Mouse (Mus musculus) thymus, postnatal 0 days (tissue): ENCODE data around the gene Ptprg. TPM values are rescaled to one million over a fixed set of nuclear protein-coding genes. Genes with fewer than 3 reads are reported as not detected.

ENCODE experiments used
- DNase-seq: peaks from one replicate; pipeline ENCODE4 v3.0.0-alpha.2; 2015; ENCODE audit warnings: low spot score
- polyA plus RNA-seq: library from polyadenylated mRNA; unstranded; fragments of >200 nt; fragmentation: Nextera tagmentation; extraction: Ambion mirVana; gene quantifications from 2 replicates; pipeline ENCODE4 v1.2.1, GENCODE M21; 2015

Ptprg gene
- polyA plus RNA-seq, 1 experiment from 2014 or later = 5.3 TPM

- no peak for DNase-seq
Observed at GRCm38 (mm10) chr14:12082131-12082921, 529.0 kb downstream of the Ptprg start.

DNA sequence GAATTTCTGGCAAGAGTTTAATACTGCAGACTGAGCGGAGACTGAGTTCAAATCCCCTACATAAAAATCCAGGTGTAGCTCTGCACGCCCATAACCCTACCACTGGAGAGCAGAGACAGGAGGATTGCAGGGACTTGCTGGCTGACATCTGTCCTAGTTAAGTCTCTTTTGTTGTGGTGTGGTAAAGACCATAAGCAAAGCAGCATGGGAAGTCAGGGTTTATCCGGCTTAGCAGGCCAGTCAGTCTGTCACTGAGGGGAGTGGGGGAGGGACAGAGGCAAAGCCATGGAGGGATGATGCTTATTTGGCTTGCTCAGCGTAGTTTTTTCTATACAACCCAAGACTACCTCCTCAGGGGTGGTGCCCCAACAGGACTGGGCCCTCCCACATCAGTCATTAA lies 530.7 kb downstream of the Ptprg start:
- no peak for DNase-seq

DNA sequence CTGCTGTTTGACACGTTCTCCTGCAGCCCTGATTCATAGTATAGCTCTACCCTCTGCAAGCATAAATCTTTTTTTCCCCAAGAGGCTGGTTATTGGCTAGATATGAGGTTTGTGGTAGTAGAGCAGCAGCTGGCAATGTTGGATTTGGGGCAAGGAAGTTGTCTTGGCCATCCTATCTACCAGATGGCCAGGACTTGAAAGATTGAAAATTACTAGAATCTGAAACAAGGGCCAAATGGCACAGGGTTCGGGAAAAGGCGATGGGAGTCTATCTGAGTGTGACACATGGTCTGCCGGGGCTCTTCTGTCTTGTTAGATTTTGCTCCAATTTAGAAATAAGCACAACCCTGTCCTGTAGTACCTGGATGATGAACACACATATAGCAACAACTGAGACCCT lies 531.7 kb downstream of the Ptprg start:
- DNase-seq = no peak

- DNase-seq = no peak
Observed at GRCm38 (mm10) chr14:12086167-12086566, 532.8 kb downstream of the Ptprg start.

GRCm38 (mm10) chr14:12089954-12090353 lies 536.6 kb downstream of the Ptprg start:
- no peak for DNase-seq

- DNase-seq = no peak
Observed at GRCm38 (mm10) chr14:12091730-12092129, 538.4 kb downstream of the Ptprg start.

DNA sequence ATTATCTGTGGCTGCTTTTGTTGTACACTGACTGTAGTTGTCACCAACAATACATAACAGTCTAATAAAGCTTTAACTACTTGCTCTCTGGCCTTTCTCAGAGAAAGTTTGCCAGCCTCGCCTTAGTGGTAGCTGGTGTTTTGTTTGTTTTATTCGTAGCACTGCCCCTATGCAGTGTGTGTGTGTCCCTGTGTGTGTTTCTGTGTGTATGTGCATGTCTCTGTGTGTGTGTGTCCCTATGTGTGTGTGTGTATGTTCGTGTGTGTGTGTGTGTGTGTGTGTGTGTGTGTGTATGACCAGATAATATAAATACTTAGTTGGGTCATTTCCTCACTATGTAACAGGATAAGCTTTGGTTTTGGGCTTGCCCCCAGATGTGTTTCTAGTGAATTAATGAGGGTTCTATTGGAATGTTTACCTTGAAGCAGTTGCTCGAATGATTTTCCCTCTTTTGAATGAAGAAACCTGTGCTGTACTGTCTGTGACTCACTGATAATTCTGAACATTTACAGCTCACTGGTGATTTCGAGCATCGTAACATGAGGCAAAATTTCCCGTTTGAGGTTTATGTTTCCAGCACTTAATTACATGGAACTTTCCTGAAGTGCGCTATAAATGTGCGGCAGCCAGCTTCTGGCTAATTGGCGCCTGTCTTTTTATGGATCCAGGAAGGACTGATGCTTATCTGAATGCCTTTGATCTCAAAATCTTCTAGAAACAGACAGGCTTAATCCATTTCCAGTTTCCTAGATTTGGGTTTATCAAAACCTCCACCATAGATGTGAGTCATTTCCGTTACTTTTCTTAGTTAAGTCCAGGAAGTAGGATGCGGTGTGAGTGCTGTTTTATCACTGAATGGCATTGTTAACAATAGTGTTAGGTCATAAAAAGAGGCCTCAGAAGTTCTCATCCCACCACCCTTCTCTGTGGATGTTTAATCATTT lies 546.3 kb downstream of the Ptprg start:
- no peak for DNase-seq

DNA sequence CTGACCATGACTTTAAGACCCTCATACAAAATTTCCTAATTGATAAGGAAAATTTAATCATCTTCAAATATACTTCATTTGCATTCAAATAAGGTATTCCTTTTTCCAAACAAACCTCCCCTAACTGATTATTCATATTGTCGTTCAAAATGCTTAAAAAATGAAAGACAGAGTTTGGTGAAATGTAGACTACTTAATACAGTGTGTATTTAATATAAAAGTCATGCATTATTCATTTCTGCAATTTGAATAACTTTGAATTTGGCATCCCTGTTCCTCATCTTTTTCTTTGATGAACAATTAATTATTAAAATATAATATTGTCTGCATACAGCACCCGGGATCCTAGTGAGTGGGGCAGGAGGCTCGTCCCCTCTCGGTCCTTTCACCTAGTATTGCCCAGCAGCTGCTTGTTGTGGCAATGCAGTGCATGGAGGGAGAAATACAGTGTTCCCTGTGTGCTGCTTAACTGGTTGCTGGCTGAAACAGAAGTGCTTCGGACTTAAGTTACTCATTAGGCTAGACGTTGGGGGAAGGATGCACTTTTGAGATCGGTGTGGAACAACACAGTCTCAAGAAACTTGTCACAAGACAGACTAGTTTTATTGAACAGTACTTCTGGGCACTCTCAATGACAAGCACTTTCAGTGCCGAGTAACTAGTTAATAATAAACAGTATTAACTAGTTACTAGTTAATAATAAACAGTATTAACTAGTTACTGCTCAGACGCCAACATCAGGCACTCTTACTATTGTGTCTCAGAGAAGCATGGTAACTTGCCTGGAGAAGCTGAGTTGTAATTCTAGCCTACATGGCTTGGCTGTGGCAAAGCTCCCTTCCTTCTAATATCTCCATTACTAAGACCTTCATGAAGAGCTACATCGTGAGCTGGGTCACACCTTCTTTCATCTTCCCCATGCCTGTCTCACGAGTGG lies 549.3 kb downstream of the Ptprg start:
- no peak for DNase-seq

- no peak for DNase-seq
Observed at GRCm38 (mm10) chr14:12104297-12105155, 551.2 kb downstream of the Ptprg start.

DNA sequence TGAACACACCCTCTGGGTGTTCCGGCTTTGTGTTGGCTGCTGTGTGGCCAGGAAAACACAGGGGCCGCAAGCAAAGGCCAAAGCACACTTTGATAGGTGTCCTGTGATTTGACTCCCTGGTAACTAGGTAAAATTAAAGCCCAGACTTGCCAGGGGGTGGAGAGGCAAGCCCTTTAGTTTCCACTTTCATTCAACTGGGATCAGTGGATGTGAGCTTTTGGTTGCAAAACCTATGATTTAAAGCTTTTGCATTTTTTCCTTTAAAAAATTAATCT lies 551.8 kb downstream of the Ptprg start:
- no peak for DNase-seq

GRCm38 (mm10) chr14:12105593-12105992 lies 552.3 kb downstream of the Ptprg start:
- no peak for DNase-seq

DNA sequence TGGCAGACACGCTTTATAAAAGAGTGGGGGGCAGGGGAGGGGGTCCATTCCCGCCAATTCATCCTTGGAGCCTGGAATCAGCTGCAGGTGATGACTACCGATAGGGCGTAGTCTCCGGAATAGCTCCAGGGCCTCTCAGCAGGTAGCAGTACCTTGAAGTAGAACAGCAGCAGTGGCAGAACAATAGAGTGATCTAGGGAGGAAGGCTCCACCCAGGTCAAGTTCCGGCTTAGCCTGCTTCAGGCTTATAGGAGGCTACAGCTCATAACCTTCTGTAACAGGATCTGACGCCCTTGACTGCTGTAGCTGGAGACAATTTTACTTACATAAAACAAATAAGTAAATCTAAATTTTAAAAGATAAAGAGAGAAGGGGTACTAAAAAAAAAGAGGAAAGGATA lies 554.1 kb downstream of the Ptprg start:
- DNase-seq = no peak

- DNase-seq = no peak
Observed at GRCm38 (mm10) chr14:12107991-12108390, 554.7 kb downstream of the Ptprg start.

DNA sequence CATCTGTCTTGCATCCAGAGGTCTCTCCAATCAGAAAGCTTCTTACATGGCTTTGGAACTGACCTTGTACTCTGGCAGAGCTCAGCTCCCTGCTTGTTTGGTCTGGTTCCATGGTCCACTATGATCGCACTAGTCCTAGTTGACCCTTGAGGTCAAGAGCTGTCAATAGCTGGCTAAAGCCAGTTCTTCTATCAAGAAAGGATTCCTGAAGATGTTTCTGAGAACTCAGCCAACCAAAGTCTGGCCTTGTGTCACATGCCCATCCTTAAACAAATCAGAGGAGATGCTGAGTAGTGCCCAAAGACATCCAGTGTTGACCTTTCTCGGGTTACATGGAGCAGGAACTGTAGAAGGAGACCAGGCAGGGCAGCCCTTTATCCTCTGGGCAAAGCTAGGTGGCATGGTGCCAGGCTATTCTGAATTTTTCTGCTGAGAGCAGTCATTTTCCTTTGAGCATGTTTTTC lies 559.2 kb downstream of the Ptprg start:
- no peak for DNase-seq

DNA sequence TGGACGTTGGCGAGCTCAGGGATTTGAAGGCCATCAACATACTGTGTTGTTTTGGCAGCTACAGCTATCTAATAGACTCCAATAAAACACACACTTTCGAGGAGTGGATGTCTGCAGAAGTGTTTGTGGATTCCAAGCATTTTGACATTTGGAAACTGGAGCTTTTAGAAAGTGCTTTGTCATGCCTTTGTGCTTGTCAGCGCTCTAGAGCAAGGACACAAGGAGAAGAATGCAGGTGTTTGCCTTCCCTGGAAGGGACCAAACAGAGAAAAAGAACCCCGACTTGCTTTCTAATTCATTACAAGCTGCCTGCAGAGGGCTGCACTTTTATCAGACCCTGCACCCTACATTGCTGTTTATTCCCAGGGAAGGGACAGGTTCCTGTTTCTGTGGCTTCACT lies 560.0 kb downstream of the Ptprg start:
- no peak for DNase-seq

GRCm38 (mm10) chr14:12114016-12114415 lies 560.7 kb downstream of the Ptprg start:
- DNase-seq = no peak

DNA sequence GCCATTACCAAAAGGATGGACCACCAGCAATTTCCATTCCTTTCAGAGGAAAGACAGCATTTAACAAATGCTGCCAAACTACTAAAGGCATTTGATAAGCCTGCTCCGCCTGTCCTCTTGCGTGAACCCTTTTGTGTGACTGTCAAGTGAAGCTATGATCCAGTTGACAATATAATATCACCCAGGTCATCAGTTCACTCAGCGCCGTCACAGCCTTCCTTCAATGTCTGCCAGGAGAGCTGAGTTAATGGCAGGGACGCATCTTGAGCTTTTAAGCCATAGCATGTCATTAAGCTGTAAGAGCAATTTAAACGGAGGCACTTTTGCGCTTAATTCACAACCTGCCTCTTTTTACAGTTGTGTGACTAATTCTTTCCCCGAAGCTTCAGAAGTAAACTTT lies 565.9 kb downstream of the Ptprg start:
- DNase-seq = no peak

- DNase-seq = no peak
Observed at GRCm38 (mm10) chr14:12121906-12122305, 568.6 kb downstream of the Ptprg start.

GRCm38 (mm10) chr14:12124682-12125081 lies 571.4 kb downstream of the Ptprg start:
- DNase-seq = no peak

DNA sequence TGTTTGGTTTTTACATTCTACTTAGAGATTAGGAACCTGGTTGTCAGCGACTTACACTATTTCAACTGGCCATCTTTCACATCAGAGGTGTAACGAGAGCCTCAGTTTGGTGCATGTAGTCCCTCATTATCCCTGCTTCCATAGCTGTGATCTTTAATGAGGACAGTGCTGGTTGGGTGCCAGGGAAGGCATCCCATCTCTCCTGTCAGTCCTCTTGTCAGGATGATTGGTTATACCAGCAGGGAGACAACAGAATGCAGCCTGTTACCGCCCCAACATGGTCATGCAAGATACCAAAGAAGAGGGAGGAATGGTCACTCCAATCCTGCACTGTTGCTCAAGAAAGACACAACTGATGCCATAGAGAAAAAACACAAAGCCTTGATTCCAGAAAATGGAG lies 574.6 kb downstream of the Ptprg start:
- DNase-seq = no peak
